Mouse (Mus musculus) liver (tissue): ENCODE measurements around the gene Pdzrn4.

Source experiments
- DNase-seq: peaks from one replicate; pipeline ENCODE4 v3.0.0-alpha.2; 2020; ENCODE audit warnings: mixed read lengths

The Pdzrn4 gene

DNA sequence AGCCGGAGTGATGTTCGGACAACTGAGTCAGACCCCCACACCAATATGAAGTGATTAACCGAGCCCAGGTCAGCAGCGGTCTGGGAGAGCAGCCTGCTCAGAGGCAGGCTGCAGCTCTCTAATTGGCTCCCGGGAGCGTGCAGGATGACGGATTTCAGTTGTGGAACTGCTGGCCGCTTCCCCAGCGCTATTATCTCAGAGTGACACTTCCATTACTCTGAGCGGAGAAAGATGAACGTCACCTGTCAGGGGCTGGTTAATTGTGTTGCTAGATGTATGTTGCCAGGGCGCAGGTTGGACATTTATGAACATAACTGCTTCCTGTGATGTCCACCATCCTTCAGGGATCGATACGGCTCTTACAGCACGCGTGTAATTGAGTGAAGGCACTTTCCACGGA is 355.5 kb downstream of the Pdzrn4 start:
- DNase-seq, result no peak

DNA sequence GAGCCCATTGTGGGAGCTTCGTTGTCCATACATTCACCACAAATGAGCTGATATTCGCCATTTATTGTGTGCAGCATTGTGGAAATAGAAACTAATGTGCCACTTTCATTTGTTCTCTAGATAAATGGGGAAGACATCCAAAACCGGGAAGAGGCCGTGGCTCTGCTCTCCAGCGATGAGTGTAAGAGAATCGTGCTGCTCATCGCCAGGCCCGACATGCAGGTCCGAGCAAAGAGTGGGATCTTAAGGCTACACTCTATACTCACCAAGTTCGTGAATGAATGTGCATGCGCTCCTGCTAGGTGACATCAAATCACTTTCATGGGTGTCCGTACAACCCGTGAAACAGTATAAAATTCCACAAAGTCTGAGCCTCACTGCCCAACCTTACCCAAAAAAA is 355.9 kb downstream of the Pdzrn4 start:
- no peak for DNase-seq

DNA sequence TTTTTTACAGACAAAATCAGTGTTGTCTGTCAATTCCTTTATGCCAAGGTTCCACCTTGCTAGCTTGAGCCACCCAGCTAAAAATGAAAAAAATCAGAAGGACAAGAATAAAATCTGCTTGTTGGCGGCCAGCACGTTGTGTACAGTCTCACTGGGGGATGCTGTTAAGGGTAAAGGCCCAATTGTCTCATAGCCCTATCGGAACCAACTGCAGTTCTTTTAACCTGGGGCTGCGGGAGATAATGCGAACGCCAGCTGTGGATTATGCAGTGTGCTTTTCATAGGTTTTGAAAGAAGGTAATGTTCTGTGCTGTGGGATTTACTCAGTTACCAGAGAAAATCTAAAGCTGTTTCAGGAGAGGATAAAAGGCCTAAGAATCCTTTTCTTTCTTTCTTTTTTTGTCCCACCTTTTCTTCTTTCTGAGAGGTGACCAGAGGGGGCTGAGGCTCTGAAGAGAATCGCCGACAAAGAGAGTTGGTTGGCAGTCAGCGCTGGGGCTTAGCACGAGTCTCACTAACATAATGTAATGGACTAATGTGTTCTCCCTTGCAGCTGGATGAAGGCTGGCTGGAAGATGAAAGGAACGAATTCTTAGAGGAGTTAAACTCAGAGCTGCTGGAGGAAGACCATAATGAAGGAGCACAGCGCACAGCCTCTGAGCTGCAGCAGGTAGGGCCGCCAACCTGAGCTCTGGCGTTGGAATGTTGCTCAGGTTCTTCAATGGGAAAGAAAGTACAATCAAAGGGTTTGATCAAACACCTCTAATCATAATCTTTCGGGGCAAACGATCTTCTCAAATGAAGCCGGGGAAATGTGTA is 360.6 kb downstream of the Pdzrn4 start:
- no peak for DNase-seq

DNA sequence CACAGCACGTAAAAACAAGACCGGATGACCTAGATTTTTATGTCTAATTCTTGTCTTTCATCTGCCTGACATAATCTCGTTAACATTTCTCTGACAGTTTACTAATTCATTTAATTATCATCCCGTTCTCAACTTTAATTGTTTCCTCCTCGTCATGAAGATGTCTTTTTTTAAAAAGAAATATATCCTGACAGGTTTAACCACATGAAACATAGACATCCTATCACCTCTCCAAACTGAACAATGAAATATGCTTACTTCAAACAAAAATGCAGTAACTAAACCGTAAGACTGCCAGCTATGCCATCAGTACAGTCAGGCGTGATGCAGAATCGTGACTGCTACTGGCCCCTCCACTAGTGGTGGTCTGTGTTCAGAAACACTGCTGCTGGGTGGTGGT is 362.3 kb downstream of the Pdzrn4 start:
- DNase-seq, result no peak

DNA sequence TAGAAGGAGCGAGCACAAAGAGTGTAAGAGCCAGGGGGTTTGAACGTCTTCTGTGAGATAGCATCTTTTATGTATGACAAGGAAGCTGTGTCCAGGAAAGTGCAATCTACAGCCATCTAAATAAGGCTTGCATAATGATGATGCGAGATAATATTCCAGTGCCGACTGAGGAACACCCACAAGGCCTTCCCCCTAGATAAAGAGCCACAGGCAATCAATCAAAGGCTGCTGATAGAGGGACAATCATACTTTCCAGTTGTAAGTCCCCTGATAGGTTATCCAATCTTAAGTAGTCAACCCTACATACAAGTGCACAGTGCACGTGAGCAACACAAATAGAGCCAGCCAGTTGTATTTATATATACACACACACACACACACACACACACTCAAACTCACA is 366.6 kb downstream of the Pdzrn4 start:
- no peak for DNase-seq

DNA sequence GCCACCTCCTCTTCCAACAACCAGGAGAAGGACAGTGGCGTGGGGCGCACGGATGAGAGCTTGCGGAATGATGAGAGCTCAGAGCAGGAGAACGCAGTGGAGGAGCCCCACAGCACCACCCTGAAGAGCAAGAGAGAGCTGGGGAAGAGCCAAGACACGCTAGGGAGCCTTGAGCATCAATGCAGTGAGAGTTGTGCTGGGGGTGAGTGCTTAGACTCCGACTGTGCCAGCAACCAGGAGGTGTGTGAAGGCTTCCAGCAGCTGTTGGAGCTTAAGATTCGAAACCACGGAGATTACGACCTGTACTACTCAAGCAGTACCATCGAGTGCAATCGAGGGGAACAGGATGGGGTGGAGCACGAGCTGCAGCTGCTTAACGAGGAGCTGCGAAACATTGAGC is 372.9 kb downstream of the Pdzrn4 start:
- DNase-seq, result no peak

DNA sequence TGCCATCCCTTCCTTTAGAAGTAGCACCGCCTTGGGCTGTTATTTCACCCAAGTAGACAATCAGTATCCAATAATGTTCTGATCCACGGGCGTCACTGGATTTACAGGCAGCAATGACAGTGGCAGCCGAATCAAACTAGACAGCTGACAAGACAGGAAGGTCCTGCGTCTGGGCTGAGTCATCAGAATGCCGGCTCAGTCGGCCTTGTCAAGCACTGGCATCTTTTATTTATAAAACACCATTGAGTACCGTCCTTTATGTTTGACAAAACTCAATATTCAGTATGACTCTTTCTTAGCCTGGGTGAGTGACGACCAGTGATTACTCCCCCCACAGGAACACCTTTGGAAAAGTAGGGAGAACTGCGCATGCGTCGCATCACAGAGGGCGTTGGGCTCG is 391.4 kb downstream of the Pdzrn4 start:
- no peak for DNase-seq

DNA sequence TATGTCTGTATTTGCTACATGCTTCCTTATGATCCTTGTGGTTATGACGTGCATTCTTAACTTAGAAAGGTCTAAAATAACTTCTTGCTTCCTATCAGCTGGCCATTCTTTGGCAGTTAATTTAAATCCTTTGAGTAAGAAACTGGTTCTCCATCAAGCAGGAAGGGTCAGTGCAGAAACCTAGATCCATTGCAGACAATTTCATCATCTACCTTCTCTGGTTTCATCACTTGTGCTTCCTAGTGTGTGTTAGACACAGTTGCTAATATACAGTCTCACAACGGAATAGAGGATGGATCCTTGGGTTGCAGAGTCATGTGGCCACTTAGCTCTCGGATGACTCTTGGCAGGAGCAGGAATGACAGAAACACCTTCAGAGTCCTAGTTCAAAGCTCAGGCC is 397.6 kb downstream of the Pdzrn4 start:
- no peak for DNase-seq

DNA sequence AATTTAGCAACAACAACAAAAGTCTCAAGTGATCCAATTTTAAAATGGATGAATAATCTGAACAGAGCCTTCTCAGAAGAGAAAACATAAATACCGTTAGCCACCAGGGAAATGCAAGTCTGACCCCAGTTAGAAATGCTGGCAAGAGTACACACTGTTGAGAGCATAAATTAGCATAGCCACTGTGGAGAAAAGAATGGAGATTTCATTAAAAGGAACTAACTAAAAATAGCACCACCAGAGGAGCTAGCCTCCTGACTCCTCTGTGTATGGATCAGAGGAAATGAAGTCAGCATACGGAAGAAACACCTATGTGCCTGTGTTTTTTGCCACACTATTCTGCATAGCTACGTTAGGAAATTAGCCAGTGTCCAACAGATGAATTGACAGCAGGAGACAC is 409.3 kb downstream of the Pdzrn4 start:
- no peak for DNase-seq

DNA sequence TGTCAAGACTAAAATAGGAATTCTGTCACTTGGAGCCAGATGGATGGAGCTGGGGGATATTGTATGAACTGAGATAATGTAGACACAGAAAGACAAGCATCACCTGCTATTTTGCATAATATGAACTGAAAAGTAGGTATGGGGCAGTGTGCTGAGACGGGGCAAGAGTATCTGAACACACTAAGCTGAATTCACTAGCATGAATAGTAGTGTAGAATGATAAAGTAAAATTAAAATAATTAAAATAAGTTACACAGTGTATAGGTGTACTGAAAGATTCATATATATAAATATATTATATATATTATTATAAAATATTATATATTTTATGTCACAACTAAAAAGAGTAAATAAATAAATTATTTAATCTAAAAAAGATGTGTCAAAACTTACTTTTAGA is 409.7 kb downstream of the Pdzrn4 start:
- DNase-seq, result no peak
